ENCODE assay signal across 14 mouse cellular contexts in the genomic region with DNA sequence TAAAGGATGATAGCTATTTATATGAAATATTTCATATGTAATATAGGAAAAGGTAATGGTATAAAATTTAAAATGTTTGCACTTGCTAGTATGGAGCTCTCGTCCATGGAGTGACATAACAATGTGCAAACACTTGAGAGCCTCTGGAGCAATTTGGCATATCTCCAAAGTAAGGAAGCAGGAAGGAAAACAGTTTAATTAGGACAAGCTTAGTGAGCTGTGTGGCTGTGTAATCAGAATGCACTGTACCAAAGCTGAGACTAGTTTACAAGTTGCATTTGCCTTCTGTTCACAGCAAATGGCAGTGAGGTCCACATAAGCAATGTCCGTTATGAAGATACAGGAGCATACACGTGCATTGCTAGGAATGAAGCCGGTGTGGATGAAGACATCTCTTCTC.
DNase-seq lines count a peak whose midpoint lies in the region; ATAC-seq lines count a peak whose summit lies in the region.
"Had no signal": no experiment of that assay in that cellular context is flagged by ENCODE, and none has a peak within 500 bp of the region (broad histone marks: within the 10 kb centered on the region; RNA-seq: fewer than 3 reads in every experiment).

No protein-coding gene starts in this region.

- no peaks in the 10 kb centered on the region for H3K9me3 ChIP-seq in hindbrain, embryonic 13.5 days
- H3K9me3 ChIP-seq in hindbrain, embryonic 10.5 days: no peaks in the 10 kb centered on the region
- H3K9me3 ChIP-seq: kidney, embryonic 15.5 days; stomach, embryonic 15.5 days had no signal

- H3K4me3 ChIP-seq in hindbrain, embryonic 13.5 days: no peak overlapping the region
- no peak overlapping the region for H3K4me3 ChIP-seq in hindbrain, embryonic 10.5 days
- H3K4me3 ChIP-seq: kidney, embryonic 15.5 days; myocyte; stomach, embryonic 15.5 days had no signal

- no peaks in the 10 kb centered on the region for H3K27me3 ChIP-seq in hindbrain, embryonic 13.5 days
- no peaks in the 10 kb centered on the region for H3K27me3 ChIP-seq in hindbrain, embryonic 10.5 days (ENCODE audit: insufficient read depth, poor library complexity, severe bottlenecking)
- H3K27me3 ChIP-seq: kidney, embryonic 15.5 days; stomach, embryonic 15.5 days had no signal

- no peak overlapping the region for H3K27ac ChIP-seq in hindbrain, embryonic 13.5 days
- no peak overlapping the region for H3K27ac ChIP-seq in hindbrain, embryonic 10.5 days
- H3K27ac ChIP-seq: kidney, embryonic 15.5 days; stomach, embryonic 15.5 days had no signal

- DNase-seq in cerebellum, adult 11-12 months: no peak
- DNase-seq in hindbrain, embryonic 10.5 days (ENCODE audit: low spot score): no peak
- DNase-seq in retina, postnatal 1 day: peak; percentile 57
- DNase-seq in retina, embryonic 14.5 days (ENCODE audit: low spot score): no peak
- no peak for DNase-seq in gastrocnemius, postnatal 10 days
- DNase-seq: heart, postnatal 14 days; right cerebral cortex, postnatal 14 days had no signal

- peak; percentile 76 for ATAC-seq in cerebellum, adult (ENCODE audit: insufficient number of reproducible peaks, low FRiP score, low TSS enrichment)
- 0 out of 2 replicates have a peak, but pooled peaks have one; percentile 52 for ATAC-seq in hindbrain, embryonic 13.5 days (ENCODE audit: low FRiP score)
- no peak for ATAC-seq in granulocyte monocyte progenitor cell, adult 5-6 weeks (replicated peaks; ENCODE audit: poor library complexity, severe bottlenecking)

- H3K9ac ChIP-seq in hindbrain, embryonic 13.5 days: no peak overlapping the region
- H3K9ac ChIP-seq: kidney, embryonic 15.5 days; stomach, embryonic 15.5 days had no signal

- H3K36me3 ChIP-seq in hindbrain, embryonic 13.5 days: no peaks in the 10 kb centered on the region
- H3K36me3 ChIP-seq in hindbrain, embryonic 10.5 days: no peaks in the 10 kb centered on the region
- H3K36me3 ChIP-seq: kidney, embryonic 15.5 days; stomach, embryonic 15.5 days had no signal

- H3K4me1 ChIP-seq in hindbrain, embryonic 13.5 days (replicated peaks): no peaks in the 10 kb centered on the region
- H3K4me1 ChIP-seq in hindbrain, embryonic 10.5 days (replicated peaks): no peaks in the 10 kb centered on the region
- H3K4me1 ChIP-seq: kidney, embryonic 15.5 days; stomach, embryonic 15.5 days had no signal

- H3K4me2 ChIP-seq in hindbrain, embryonic 13.5 days: no peak overlapping the region
- H3K4me2 ChIP-seq: heart, embryonic 11.5 days; kidney, embryonic 15.5 days; stomach, embryonic 15.5 days had no signal

- 75% methylated on average over 4 of the region's 4 CpGs for WGBS in hindbrain, embryonic 13.5 days
- WGBS in hindbrain, embryonic 10.5 days: 86% methylated on average over 4 of the region's 4 CpGs
